12 mouse cellular contexts compared by ENCODE assay signal in the genomic region with DNA sequence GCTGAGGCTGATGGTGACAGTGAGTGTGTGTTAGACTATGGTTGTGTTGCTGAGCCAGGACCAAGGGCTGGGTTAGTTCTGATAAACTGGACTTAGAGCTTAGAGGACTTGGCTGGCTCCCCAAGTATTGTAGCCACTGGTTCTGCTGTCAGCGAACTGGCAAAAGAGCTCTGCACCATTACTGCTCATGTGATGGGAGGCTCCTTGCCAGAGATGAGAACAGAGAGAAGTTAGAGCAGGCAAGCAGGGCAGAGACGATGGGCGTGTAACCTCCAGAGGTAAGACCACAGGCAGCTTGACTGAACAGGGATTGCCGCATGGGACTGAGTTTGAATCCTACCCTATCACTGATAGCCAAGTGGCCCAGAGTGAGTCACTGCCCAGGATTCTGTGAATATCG. TPM values are rescaled to one million over a fixed set of nuclear protein-coding genes. Genes with fewer than 3 reads are reported as not detected.
DNase-seq lines count a peak whose midpoint lies in the region; ATAC-seq and TF ChIP-seq lines count a peak whose summit lies in the region.
"Had no signal": no experiment of that assay in that cellular context is flagged by ENCODE, and none has a peak within 500 bp of the region (broad histone marks: within the 10 kb centered on the region; RNA-seq: fewer than 3 reads in every experiment).

No protein-coding gene starts in this region.

- no peak overlapping the region for H3K9ac ChIP-seq in midbrain, embryonic 13.5 days (replicated peaks)
- H3K9ac ChIP-seq in neural tube, embryonic 15.5 days (replicated peaks) = no peak overlapping the region
- H3K9ac ChIP-seq: forebrain, embryonic 13.5 days; liver, embryonic 15.5 days; midbrain, embryonic 15.5 days had no signal

- no peaks in the 10 kb centered on the region for H3K9me3 ChIP-seq in midbrain, embryonic 10.5 days (replicated peaks)
- H3K9me3 ChIP-seq in midbrain, embryonic 13.5 days = no peaks in the 10 kb centered on the region
- H3K9me3 ChIP-seq in neural tube, embryonic 15.5 days (replicated peaks) = no peaks in the 10 kb centered on the region
- H3K9me3 ChIP-seq: forebrain, embryonic 13.5 days; liver, embryonic 15.5 days; midbrain, embryonic 15.5 days had no signal

- peaks cover 29% of the 10 kb centered on the region for H3K4me1 ChIP-seq in midbrain, embryonic 10.5 days
- H3K4me1 ChIP-seq in midbrain, embryonic 13.5 days (replicated peaks) = peaks cover 24% of the 10 kb centered on the region
- peaks cover 14% of the 10 kb centered on the region; the same call in 1 of the 2 replicates for H3K4me1 ChIP-seq in neural tube, embryonic 15.5 days

- H3K4me2 ChIP-seq in midbrain, embryonic 13.5 days (replicated peaks) = no peak overlapping the region
- no peak overlapping the region for H3K4me2 ChIP-seq in neural tube, embryonic 15.5 days
- H3K4me2 ChIP-seq: forebrain, embryonic 13.5 days; midbrain, embryonic 15.5 days had no signal

- peaks cover 23% of the 10 kb centered on the region for H3K36me3 ChIP-seq in midbrain, embryonic 10.5 days
- peaks cover 40% of the 10 kb centered on the region for H3K36me3 ChIP-seq in midbrain, embryonic 13.5 days
- H3K36me3 ChIP-seq in neural tube, embryonic 15.5 days = peaks cover 10% of the 10 kb centered on the region; the same call in 1 of the 2 replicates
- H3K36me3 ChIP-seq: liver, embryonic 15.5 days; midbrain, embryonic 15.5 days had no signal

- intact Hi-C loops in gastrocnemius, adult 2 months (cut with DNase I) = no loop called here

- TF ChIP-seq CTCF in gastrocnemius, adult 2 months (IDR thresholded peaks at IDR 0.05) = no peak

- WGBS in midbrain, embryonic 10.5 days = 91% methylated on average over 5 of the region's 5 CpGs
- WGBS in midbrain, embryonic 13.5 days = 95% methylated on average over 5 of the region's 5 CpGs
- WGBS in neural tube, embryonic 15.5 days = 90% methylated on average over 5 of the region's 5 CpGs

- ATAC-seq in midbrain, embryonic 13.5 days = no peak
- ATAC-seq in neural tube, embryonic 15.5 days (ENCODE audit: low FRiP score) = no peak

- peak overlapping the region; percentile 82 for H3K27ac ChIP-seq in gastrocnemius, adult 2 months
- peak overlapping the region; percentile 81; the same call in 1 of the 2 replicates for H3K27ac ChIP-seq in midbrain, embryonic 10.5 days (replicated peaks)
- H3K27ac ChIP-seq in midbrain, embryonic 13.5 days = no peak overlapping the region
- H3K27ac ChIP-seq in neural tube, embryonic 15.5 days (replicated peaks) = 0 out of 2 replicates have a peak overlapping the region, but pooled peaks have one; percentile 23

- peak; percentile 57 for DNase-seq in gastrocnemius, adult 2 months
- DNase-seq in gastrocnemius, postnatal 4 days (ENCODE audit: low spot score in 2 of 2) = no peak
- DNase-seq in kidney, adult 8-10 months = peak; percentile 66 to 72
- no peak for DNase-seq in kidney, postnatal 4 days
- no peak for DNase-seq in midbrain, embryonic 10.5 days (ENCODE audit: low spot score)
- DNase-seq in embryo, embryonic 10 days (ENCODE audit: low spot score) = no peak
- DNase-seq: thymus, postnatal 25 days had no signal

- no peak overlapping the region for H3K4me3 ChIP-seq in gastrocnemius, adult 2 months
- no peak overlapping the region for H3K4me3 ChIP-seq in midbrain, embryonic 10.5 days
- H3K4me3 ChIP-seq in midbrain, embryonic 13.5 days (replicated peaks) = no peak overlapping the region
- H3K4me3 ChIP-seq in neural tube, embryonic 15.5 days (replicated peaks) = no peak overlapping the region
- H3K4me3 ChIP-seq: forebrain, embryonic 13.5 days; liver, embryonic 15.5 days; midbrain, embryonic 15.5 days had no signal

- no peaks in the 10 kb centered on the region for H3K27me3 ChIP-seq in midbrain, embryonic 10.5 days (ENCODE audit: low read depth, poor library complexity, severe bottlenecking)
- H3K27me3 ChIP-seq in midbrain, embryonic 13.5 days = no peaks in the 10 kb centered on the region
- no peaks in the 10 kb centered on the region for H3K27me3 ChIP-seq in neural tube, embryonic 15.5 days (replicated peaks)
- H3K27me3 ChIP-seq: forebrain, embryonic 13.5 days; liver, embryonic 15.5 days; midbrain, embryonic 15.5 days had no signal

RNA-seq across cellular contexts. Expression of a gene that starts 51.6 kb away (rescaled TPM):
- total RNA-seq in gastrocnemius, adult 2 months (2021) = 10 to 100 TPM; 20.7 to 28.3 TPM
- 10 to 100 TPM; 39.7 to 44.2 TPM for total RNA-seq in gastrocnemius, postnatal 4 days (2021)
- polyA plus RNA-seq in midbrain, embryonic 10.5 days (2016; fragmentation: Nextera tagmentation; extraction: Ambion mirVana) = 81.7 and 97.5 TPM in 2 replicates
- 76.4 and 91.1 TPM in 2 replicates for polyA plus RNA-seq in midbrain, embryonic 13.5 days (2015; fragmentation: Nextera tagmentation; extraction: Ambion mirVana)
- polyA plus RNA-seq in neural tube, embryonic 15.5 days (2015; fragmentation: Nextera tagmentation; extraction: Ambion mirVana) = 36.5 and 41.9 TPM in 2 replicates

Comparison
In these comparisons a context has a peak if more than half of its experiments do, and no peak if none do; other contexts are left out.
1. DNase-seq: peak in gastrocnemius, adult 2 months (single experiment) and kidney, adult 8-10 months (2 of 2); none in gastrocnemius, postnatal 4 days (0 of 2), kidney, postnatal 4 days (0 of 2), midbrain, embryonic 10.5 days (single experiment) and embryo, embryonic 10 days (single experiment).